19 mouse cellular contexts compared by ENCODE assay signal in genomic region chr12:73831204-73831595, GRCm38 (mm10).
DNase-seq lines count a peak whose midpoint lies in the region; ATAC-seq and TF ChIP-seq lines count a peak whose summit lies in the region.
"Had no signal": no experiment of that assay in that cellular context is flagged by ENCODE, and none has a peak within 500 bp of the region (broad histone marks: within the 10 kb centered on the region; RNA-seq: fewer than 3 reads in every experiment).

No protein-coding gene starts in this region.

- DNase-seq in hindbrain, embryonic 10.5 days (ENCODE audit: low spot score) = peak; percentile 14
- peak; percentile 58 for DNase-seq in hindbrain, postnatal 0 days (ENCODE audit: low spot score)
- DNase-seq in retina, embryonic 14.5 days (ENCODE audit: low spot score) = peak; percentile 96
- no peak for DNase-seq in lung, postnatal 36 days
- DNase-seq: adrenal gland, postnatal 10 days; cerebellum, adult 2 months; gastrocnemius, postnatal 14 days; kidney, postnatal 14 days; liver; lung, adult 18-20 months; thymus, adult 2 months had no signal

- no peak overlapping the region for H3K4me3 ChIP-seq in forebrain, embryonic 16.5 days (replicated peaks; ENCODE audit: low read length)
- H3K4me3 ChIP-seq in forebrain, embryonic 15.5 days = no peak overlapping the region
- H3K4me3 ChIP-seq in hindbrain, embryonic 10.5 days = no peak overlapping the region
- no peak overlapping the region for H3K4me3 ChIP-seq in hindbrain, postnatal 0 days (ENCODE audit: low read length)
- H3K4me3 ChIP-seq in intestine, embryonic 16.5 days (ENCODE audit: low read length) = no peak overlapping the region
- H3K4me3 ChIP-seq: embryonic facial prominence, embryonic 13.5 days had no signal

- H3K27me3 ChIP-seq in forebrain, embryonic 16.5 days (replicated peaks; ENCODE audit: control insufficient read depth, insufficient read depth, low read length) = no peaks in the 10 kb centered on the region
- no peaks in the 10 kb centered on the region for H3K27me3 ChIP-seq in forebrain, embryonic 15.5 days
- no peaks in the 10 kb centered on the region for H3K27me3 ChIP-seq in hindbrain, embryonic 10.5 days (ENCODE audit: insufficient read depth, poor library complexity, severe bottlenecking)
- H3K27me3 ChIP-seq in hindbrain, postnatal 0 days (ENCODE audit: insufficient read depth, low read length) = no peaks in the 10 kb centered on the region
- H3K27me3 ChIP-seq in intestine, embryonic 16.5 days (replicated peaks; ENCODE audit: control insufficient read depth, insufficient read depth, low read length) = no peaks in the 10 kb centered on the region
- H3K27me3 ChIP-seq: embryonic facial prominence, embryonic 13.5 days had no signal

- H3K4me1 ChIP-seq in forebrain, embryonic 16.5 days (replicated peaks; ENCODE audit: control insufficient read depth, insufficient read depth, low read length) = peaks cover 6% of the 10 kb centered on the region
- peaks cover 3% of the 10 kb centered on the region for H3K4me1 ChIP-seq in forebrain, embryonic 15.5 days
- peaks cover 13% of the 10 kb centered on the region for H3K4me1 ChIP-seq in hindbrain, embryonic 10.5 days (replicated peaks)
- 0 out of 2 replicates have a peak, but pooled peaks cover 4% of the 10 kb centered on the region for H3K4me1 ChIP-seq in hindbrain, postnatal 0 days (ENCODE audit: insufficient read depth, low read length)
- no peaks in the 10 kb centered on the region for H3K4me1 ChIP-seq in intestine, embryonic 16.5 days (ENCODE audit: control insufficient read depth, insufficient read depth, low read length)

- H3K9me3 ChIP-seq in forebrain, embryonic 16.5 days (ENCODE audit: control insufficient read depth, low read length) = no peaks in the 10 kb centered on the region
- no peaks in the 10 kb centered on the region for H3K9me3 ChIP-seq in forebrain, embryonic 15.5 days
- no peaks in the 10 kb centered on the region for H3K9me3 ChIP-seq in hindbrain, embryonic 10.5 days
- no peaks in the 10 kb centered on the region for H3K9me3 ChIP-seq in hindbrain, postnatal 0 days (ENCODE audit: low read length)
- H3K9me3 ChIP-seq in intestine, embryonic 16.5 days (ENCODE audit: control insufficient read depth, low read length) = no peaks in the 10 kb centered on the region
- H3K9me3 ChIP-seq: embryonic facial prominence, embryonic 13.5 days had no signal

- H3K27ac ChIP-seq in forebrain, embryonic 16.5 days (ENCODE audit: low read length) = no peak overlapping the region
- H3K27ac ChIP-seq in forebrain, embryonic 15.5 days (replicated peaks) = no peak overlapping the region
- H3K27ac ChIP-seq in hindbrain, embryonic 10.5 days = no peak overlapping the region
- H3K27ac ChIP-seq in hindbrain, postnatal 0 days = 0 out of 2 replicates have a peak overlapping the region, but pooled peaks have one; percentile 27
- H3K27ac ChIP-seq in intestine, embryonic 16.5 days (ENCODE audit: low read length) = no peak overlapping the region
- H3K27ac ChIP-seq: embryonic facial prominence, embryonic 13.5 days; macrophage had no signal

- H3K4me2 ChIP-seq in forebrain, embryonic 16.5 days (ENCODE audit: low read length) = no peak overlapping the region
- no peak overlapping the region for H3K4me2 ChIP-seq in forebrain, embryonic 15.5 days (replicated peaks)
- no peak overlapping the region for H3K4me2 ChIP-seq in hindbrain, postnatal 0 days (ENCODE audit: low read depth, low read length)
- no peak overlapping the region for H3K4me2 ChIP-seq in intestine, embryonic 16.5 days (ENCODE audit: low read depth, low read length)
- H3K4me2 ChIP-seq: embryonic facial prominence, embryonic 13.5 days; heart, embryonic 11.5 days had no signal

- WGBS in forebrain, embryonic 16.5 days = 24% methylated on average over 7 of the region's 7 CpGs
- WGBS in forebrain, embryonic 15.5 days = 25% methylated on average over 7 of the region's 7 CpGs
- WGBS in hindbrain, embryonic 10.5 days = 62% methylated on average over 7 of the region's 7 CpGs
- WGBS in hindbrain, postnatal 0 days = 25% methylated on average over 7 of the region's 7 CpGs
- 70% methylated on average over 7 of the region's 7 CpGs for WGBS in intestine, embryonic 16.5 days

- TF ChIP-seq CTCF in hindbrain, postnatal 0 days (IDR thresholded peaks at IDR 0.05; ENCODE audit: low read depth) = no peak

- ATAC-seq in forebrain, embryonic 16.5 days = no peak
- no peak for ATAC-seq in forebrain, embryonic 15.5 days (replicated peaks)
- ATAC-seq in hindbrain, postnatal 0 days = peak; percentile 50
- no peak for ATAC-seq in intestine, embryonic 16.5 days
- ATAC-seq: CD4-positive, CD25-positive, alpha-beta regulatory T cell, adult 4 months; intestine, postnatal 0 days had no signal

- H3K36me3 ChIP-seq in forebrain, embryonic 16.5 days (ENCODE audit: control insufficient read depth, insufficient read depth) = no peaks in the 10 kb centered on the region
- H3K36me3 ChIP-seq in forebrain, embryonic 15.5 days = no peaks in the 10 kb centered on the region
- H3K36me3 ChIP-seq in hindbrain, embryonic 10.5 days = no peaks in the 10 kb centered on the region
- H3K36me3 ChIP-seq in hindbrain, postnatal 0 days (ENCODE audit: insufficient read depth, low read length) = no peaks in the 10 kb centered on the region
- no peaks in the 10 kb centered on the region for H3K36me3 ChIP-seq in intestine, embryonic 16.5 days (ENCODE audit: control insufficient read depth, insufficient read depth, low read length)
- H3K36me3 ChIP-seq: embryonic facial prominence, embryonic 13.5 days had no signal

- 0 out of 2 replicates have a peak overlapping the region, but pooled peaks have one; percentile 25 for H3K9ac ChIP-seq in forebrain, embryonic 16.5 days (replicated peaks; ENCODE audit: low read depth, low read length)
- no peak overlapping the region for H3K9ac ChIP-seq in forebrain, embryonic 15.5 days (replicated peaks)
- H3K9ac ChIP-seq in hindbrain, postnatal 0 days (replicated peaks; ENCODE audit: low read length) = no peak overlapping the region
- no peak overlapping the region for H3K9ac ChIP-seq in intestine, embryonic 16.5 days (ENCODE audit: low read depth, low read length)
- H3K9ac ChIP-seq: embryonic facial prominence, embryonic 13.5 days had no signal
